Mouse (Mus musculus): ENCODE measurements around the gene Negr1. TPM values are rescaled to one million over a fixed set of nuclear protein-coding genes. Genes with fewer than 3 reads are reported as not detected.

The Negr1 gene
- polyA plus RNA-seq, 1 experiment from 2014 or later = 61.9 TPM

DNA sequence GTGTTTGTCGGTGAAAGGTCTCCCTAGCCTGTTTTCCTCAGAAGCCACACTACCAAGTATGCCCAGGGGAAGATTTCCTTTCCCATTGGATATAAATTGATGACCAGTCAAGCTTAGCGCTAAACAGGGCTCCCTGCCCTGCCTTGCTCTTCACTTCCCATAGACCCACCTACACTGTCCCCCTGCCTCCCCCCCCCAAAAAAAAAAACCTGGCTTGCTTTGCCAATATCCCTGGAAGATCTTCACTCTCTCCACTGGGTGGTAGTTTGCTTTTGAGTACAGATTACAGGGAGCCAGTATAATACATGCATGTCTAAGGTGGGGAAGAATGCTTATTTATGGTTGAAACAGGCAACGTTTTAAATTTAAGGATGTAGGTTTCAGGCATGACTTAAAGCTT lies 1.8 kb downstream of the Negr1 start:
- peak overlapping the region; percentile 86 for H3K4me2 ChIP-seq (ENCODE audit: low read length)
- H3K36me3 ChIP-seq (ENCODE audit: control insufficient read depth, insufficient read depth, low read length) = no peaks in the 10 kb centered on the region
- DNase-seq (peak; percentile 64), ATAC-seq (ENCODE audit: low FRiP score, low TSS enrichment) (no peak)
- H3K27me3 ChIP-seq (ENCODE audit: control insufficient read depth, insufficient read depth, low read length) = no peaks in the 10 kb centered on the region
- WGBS = 9% methylated on average over 3 of the region's 3 CpGs
- peak overlapping the region; percentile 88; the same call in 1 of the 2 replicates for H3K9ac ChIP-seq (replicated peaks; ENCODE audit: low read length)
- H3K4me1 ChIP-seq (ENCODE audit: control insufficient read depth, insufficient read depth, low read length) = peaks cover 22% of the 10 kb centered on the region; the same call in 1 of the 2 replicates
- peak overlapping the region; percentile 69 for H3K4me3 ChIP-seq (replicated peaks; ENCODE audit: low read depth, low read length)
- H3K9me3 ChIP-seq (ENCODE audit: control insufficient read depth, low read length) = no peaks in the 10 kb centered on the region
- peak overlapping the region; percentile 96 for H3K27ac ChIP-seq (replicated peaks; ENCODE audit: low read depth, low read length)

DNA sequence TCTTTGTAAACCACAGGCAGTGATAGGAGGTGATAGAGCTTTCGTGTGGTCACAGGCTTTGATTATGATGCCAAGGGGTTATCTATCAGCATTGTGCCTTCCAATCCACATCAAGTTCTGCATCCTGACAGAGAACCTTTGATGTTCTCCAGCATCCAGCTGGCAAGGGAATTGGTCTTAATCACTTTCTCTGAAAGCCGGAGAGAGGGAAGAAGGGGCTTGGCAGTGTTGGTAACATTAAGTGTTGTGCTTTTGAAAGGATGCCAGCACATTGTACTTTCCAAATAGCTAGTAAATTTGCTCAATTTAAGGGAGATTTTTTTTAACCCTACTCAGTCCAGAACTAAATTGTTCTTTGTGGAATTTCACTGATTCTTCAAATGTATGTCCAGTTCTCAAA lies 11.9 kb downstream of the Negr1 start:
- Histone ChIP-seq H3K27ac (replicated peaks; ENCODE audit: low read depth, low read length) (no peak overlapping the region), H3K36me3 (ENCODE audit: control insufficient read depth, insufficient read depth, low read length) (no peaks in the 10 kb centered on the region), H3K27me3 (ENCODE audit: control insufficient read depth, insufficient read depth, low read length) (no peaks in the 10 kb centered on the region), H3K4me1 (ENCODE audit: control insufficient read depth, insufficient read depth, low read length) (no peaks in the 10 kb centered on the region), H3K4me3 (replicated peaks; ENCODE audit: low read depth, low read length) (no peak overlapping the region), H3K9me3 (ENCODE audit: control insufficient read depth, low read length) (peaks cover 3% of the 10 kb centered on the region; the same call in 1 of the 2 replicates), H3K4me2 (ENCODE audit: low read length) (no peak overlapping the region), H3K9ac (replicated peaks; ENCODE audit: low read length) (no peak overlapping the region)
- DNase-seq (no peak), ATAC-seq (ENCODE audit: low FRiP score, low TSS enrichment) (no peak)
- 51% methylated on average over 2 of the region's 2 CpGs for WGBS

DNA sequence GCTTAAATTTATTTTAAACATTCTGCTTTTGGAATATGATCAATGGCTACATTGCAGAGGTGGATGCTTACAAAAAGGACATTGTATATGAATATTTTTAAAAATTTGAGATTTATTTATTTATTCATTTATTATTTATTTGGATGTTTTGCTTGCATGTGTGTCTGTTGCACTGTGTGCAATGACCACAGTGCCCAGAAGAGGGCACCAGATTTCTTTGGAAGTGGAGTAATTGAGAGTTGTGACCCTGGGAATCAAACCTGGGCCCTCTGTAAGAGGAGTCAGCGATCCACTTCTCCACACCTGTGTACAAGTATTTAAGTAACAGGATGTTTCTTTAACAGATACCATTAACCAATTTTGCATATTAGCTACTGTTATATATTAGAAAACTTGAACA lies 14.7 kb downstream of the Negr1 start:
- Histone ChIP-seq H3K27ac (replicated peaks; ENCODE audit: low read depth, low read length) (no peak overlapping the region), H3K4me1 (ENCODE audit: control insufficient read depth, insufficient read depth, low read length) (no peaks in the 10 kb centered on the region), H3K4me2 (ENCODE audit: low read length) (no peak overlapping the region), H3K9ac (replicated peaks; ENCODE audit: low read length) (no peak overlapping the region), H3K4me3 (replicated peaks; ENCODE audit: low read depth, low read length) (no peak overlapping the region), H3K27me3 (ENCODE audit: control insufficient read depth, insufficient read depth, low read length) (no peaks in the 10 kb centered on the region), H3K36me3 (ENCODE audit: control insufficient read depth, insufficient read depth, low read length) (no peaks in the 10 kb centered on the region), H3K9me3 (ENCODE audit: control insufficient read depth, low read length) (no peaks in the 10 kb centered on the region)
- ATAC-seq (ENCODE audit: low FRiP score, low TSS enrichment) (no peak), DNase-seq (no peak)
- 91% methylated on average over 1 of the region's 1 CpGs for WGBS

DNA sequence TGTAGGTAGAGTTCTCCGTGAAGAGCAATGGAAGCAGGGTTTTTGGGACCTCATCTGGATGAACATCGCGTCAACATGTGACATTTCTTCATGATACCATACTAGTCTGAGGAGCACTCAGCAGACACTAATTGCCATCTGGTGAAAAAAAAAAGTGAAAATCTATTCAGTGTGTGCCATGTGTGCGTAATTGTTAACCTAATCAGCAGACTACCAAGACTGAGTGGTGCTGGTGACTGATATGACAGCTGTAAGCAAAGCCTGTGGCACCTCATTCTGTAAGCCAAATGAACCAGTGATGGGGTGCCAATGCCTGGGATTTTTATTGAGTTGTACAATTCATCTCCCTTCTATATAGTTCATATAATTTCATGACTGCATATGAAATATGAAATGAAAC lies 29.0 kb downstream of the Negr1 start:
- ATAC-seq (ENCODE audit: low FRiP score, low TSS enrichment) = no peak
- 91% methylated on average over 4 of the region's 4 CpGs for WGBS
- Histone ChIP-seq H3K9me3 (ENCODE audit: control insufficient read depth, low read length) (no peaks in the 10 kb centered on the region), H3K4me1 (ENCODE audit: control insufficient read depth, insufficient read depth, low read length) (no peaks in the 10 kb centered on the region), H3K27ac (replicated peaks; ENCODE audit: low read depth, low read length) (no peak overlapping the region), H3K4me3 (replicated peaks; ENCODE audit: low read depth, low read length) (no peak overlapping the region), H3K4me2 (ENCODE audit: low read length) (no peak overlapping the region), H3K36me3 (ENCODE audit: control insufficient read depth, insufficient read depth, low read length) (no peaks in the 10 kb centered on the region), H3K9ac (replicated peaks; ENCODE audit: low read length) (no peak overlapping the region), H3K27me3 (ENCODE audit: control insufficient read depth, insufficient read depth, low read length) (no peaks in the 10 kb centered on the region)
- no peak for DNase-seq

DNA sequence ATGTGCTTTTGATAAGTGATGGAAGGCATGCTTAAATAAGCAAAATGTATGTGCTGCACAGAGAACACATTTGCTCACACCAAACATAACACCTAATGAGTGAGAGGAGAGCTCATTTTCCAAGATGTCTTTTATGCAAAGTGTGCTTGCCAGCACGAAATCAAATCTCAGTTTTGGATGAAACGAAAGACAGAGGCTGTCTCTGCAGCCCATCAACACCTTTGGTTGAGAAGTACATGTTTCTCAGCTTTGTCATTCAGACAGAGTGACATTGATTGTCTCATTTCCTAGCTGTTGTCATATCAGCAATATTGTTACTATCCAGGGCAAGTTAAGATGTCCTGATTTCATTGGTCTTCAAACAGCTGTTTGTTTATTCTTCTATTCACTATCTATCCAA lies 29.5 kb downstream of the Negr1 start:
- H3K4me1 ChIP-seq (ENCODE audit: control insufficient read depth, insufficient read depth, low read length) = no peaks in the 10 kb centered on the region
- H3K9ac ChIP-seq (replicated peaks; ENCODE audit: low read length) = no peak overlapping the region
- no peak overlapping the region for H3K4me2 ChIP-seq (ENCODE audit: low read length)
- H3K9me3 ChIP-seq (ENCODE audit: control insufficient read depth, low read length) = no peaks in the 10 kb centered on the region
- no peaks in the 10 kb centered on the region for H3K27me3 ChIP-seq (ENCODE audit: control insufficient read depth, insufficient read depth, low read length)
- 86% methylated on average over 2 of the region's 2 CpGs for WGBS
- no peaks in the 10 kb centered on the region for H3K36me3 ChIP-seq (ENCODE audit: control insufficient read depth, insufficient read depth, low read length)
- no peak overlapping the region for H3K4me3 ChIP-seq (replicated peaks; ENCODE audit: low read depth, low read length)
- DNase-seq = no peak
- H3K27ac ChIP-seq (replicated peaks; ENCODE audit: low read depth, low read length) = no peak overlapping the region
- no peak for ATAC-seq (ENCODE audit: low FRiP score, low TSS enrichment)

DNA sequence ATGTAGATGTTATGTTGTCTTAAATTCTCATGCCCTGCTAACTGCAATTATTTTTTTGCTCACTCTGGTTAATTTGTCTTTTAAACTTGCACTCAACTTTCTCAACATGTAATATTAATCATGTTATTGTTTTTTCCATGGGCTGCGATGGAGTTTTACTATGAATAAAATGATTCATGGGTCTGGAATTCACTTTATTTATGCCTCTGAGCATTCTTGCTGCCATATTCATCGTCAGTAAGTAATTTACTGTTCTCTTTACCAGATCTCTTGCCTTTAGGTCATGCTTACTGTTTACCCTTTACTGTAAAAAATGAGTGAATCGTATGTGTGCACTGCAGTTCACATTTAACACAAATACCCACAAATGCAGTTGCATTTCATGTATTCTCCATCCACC lies 45.3 kb downstream of the Negr1 start:
- no peak overlapping the region for H3K27ac ChIP-seq (replicated peaks; ENCODE audit: low read depth, low read length)
- no peaks in the 10 kb centered on the region for H3K36me3 ChIP-seq (ENCODE audit: control insufficient read depth, insufficient read depth, low read length)
- DNase-seq (no peak), ATAC-seq (ENCODE audit: low FRiP score, low TSS enrichment) (no peak)
- H3K4me2 ChIP-seq (ENCODE audit: low read length) = no peak overlapping the region
- no peak overlapping the region for H3K4me3 ChIP-seq (replicated peaks; ENCODE audit: low read depth, low read length)
- 87% methylated on average over 3 of the region's 3 CpGs for WGBS
- no peaks in the 10 kb centered on the region for H3K4me1 ChIP-seq (ENCODE audit: control insufficient read depth, insufficient read depth, low read length)
- H3K9ac ChIP-seq (replicated peaks; ENCODE audit: low read length) = no peak overlapping the region
- H3K27me3 ChIP-seq (ENCODE audit: control insufficient read depth, insufficient read depth, low read length) = no peaks in the 10 kb centered on the region
- no peaks in the 10 kb centered on the region for H3K9me3 ChIP-seq (ENCODE audit: control insufficient read depth, low read length)

DNA sequence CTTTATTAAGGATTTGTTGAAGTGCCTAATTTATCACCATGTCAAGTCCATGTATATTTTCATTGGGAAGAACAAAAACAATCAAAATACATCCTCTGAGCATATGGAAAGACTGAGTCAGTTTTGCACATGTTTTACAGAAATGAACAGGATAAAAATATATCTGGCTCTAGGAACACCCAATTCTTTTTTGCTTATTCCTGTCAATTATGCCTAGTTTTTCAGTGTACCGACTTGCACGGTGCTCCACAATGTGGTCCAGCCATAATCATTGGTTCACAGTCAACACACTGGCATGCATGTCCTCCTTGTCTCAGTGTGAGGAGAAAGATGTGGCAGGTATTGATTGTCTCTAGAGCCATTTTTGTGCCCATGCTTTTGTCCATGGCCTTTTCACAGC lies 58.3 kb downstream of the Negr1 start:
- H3K36me3 ChIP-seq (ENCODE audit: control insufficient read depth, insufficient read depth, low read length) = no peaks in the 10 kb centered on the region
- no peak for ATAC-seq (ENCODE audit: low FRiP score, low TSS enrichment)
- no peak overlapping the region for H3K4me2 ChIP-seq (ENCODE audit: low read length)
- no peak for DNase-seq
- 91% methylated on average over 2 of the region's 2 CpGs for WGBS
- H3K27me3 ChIP-seq (ENCODE audit: control insufficient read depth, insufficient read depth, low read length) = no peaks in the 10 kb centered on the region
- no peaks in the 10 kb centered on the region for H3K4me1 ChIP-seq (ENCODE audit: control insufficient read depth, insufficient read depth, low read length)
- H3K9me3 ChIP-seq (ENCODE audit: control insufficient read depth, low read length) = no peaks in the 10 kb centered on the region
- H3K4me3 ChIP-seq (replicated peaks; ENCODE audit: low read depth, low read length) = no peak overlapping the region
- no peak overlapping the region for H3K27ac ChIP-seq (replicated peaks; ENCODE audit: low read depth, low read length)
- no peak overlapping the region for H3K9ac ChIP-seq (replicated peaks; ENCODE audit: low read length)

DNA sequence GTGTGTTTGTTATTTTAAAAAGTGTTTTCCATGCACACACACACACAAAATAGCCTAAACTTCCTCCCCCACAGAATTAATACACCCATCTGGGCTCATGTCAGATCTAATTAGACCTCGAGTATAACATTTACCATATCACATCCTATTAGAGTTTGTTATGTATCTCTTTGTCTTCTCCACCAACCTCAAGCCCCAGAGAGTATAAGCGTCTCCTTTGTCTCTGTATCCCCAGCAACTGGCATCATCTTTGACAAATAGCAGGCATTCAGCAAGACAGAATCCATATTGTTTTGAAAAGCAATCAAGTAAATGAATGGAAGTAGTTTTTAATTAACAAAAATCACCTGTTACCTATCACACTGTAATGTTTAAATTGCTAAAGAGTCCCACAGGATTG lies 67.0 kb downstream of the Negr1 start:
- no peak overlapping the region for H3K4me3 ChIP-seq (replicated peaks; ENCODE audit: low read depth, low read length)
- WGBS = 31% methylated on average over 2 of the region's 2 CpGs
- ATAC-seq (ENCODE audit: low FRiP score, low TSS enrichment) (peak; percentile 58; the same call in 1 of the 2 replicates), DNase-seq (peak; percentile 19)
- no peak overlapping the region for H3K9ac ChIP-seq (replicated peaks; ENCODE audit: low read length)
- no peak overlapping the region for H3K27ac ChIP-seq (replicated peaks; ENCODE audit: low read depth, low read length)
- no peaks in the 10 kb centered on the region for H3K9me3 ChIP-seq (ENCODE audit: control insufficient read depth, low read length)
- no peaks in the 10 kb centered on the region for H3K27me3 ChIP-seq (ENCODE audit: control insufficient read depth, insufficient read depth, low read length)
- no peaks in the 10 kb centered on the region; the same call in 1 of the 2 replicates for H3K4me1 ChIP-seq (ENCODE audit: control insufficient read depth, insufficient read depth, low read length)
- H3K4me2 ChIP-seq (ENCODE audit: low read length) = no peak overlapping the region
- no peaks in the 10 kb centered on the region for H3K36me3 ChIP-seq (ENCODE audit: control insufficient read depth, insufficient read depth, low read length)

DNA sequence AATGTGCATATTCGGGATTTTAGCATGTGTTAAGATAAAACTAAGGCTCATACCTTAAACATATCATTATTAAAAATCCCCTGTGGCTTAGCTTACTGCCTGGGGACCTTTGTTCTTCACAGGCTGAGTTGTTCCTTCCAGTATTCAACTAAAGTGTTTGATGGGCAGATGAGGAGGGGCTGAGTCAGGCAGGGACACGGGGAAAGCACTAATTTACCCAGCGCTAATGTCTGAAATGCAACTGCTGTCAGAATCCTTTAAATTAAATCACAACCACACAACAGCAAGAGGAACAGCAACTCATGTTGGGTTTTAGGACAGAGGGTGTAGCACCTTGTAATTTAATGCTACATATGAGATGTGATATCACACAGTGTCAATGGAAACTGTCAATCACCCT lies 71.3 kb downstream of the Negr1 start:
- no peak for ATAC-seq (ENCODE audit: low FRiP score, low TSS enrichment)

More for the DNA sequence above, 71.3 kb downstream of the Negr1 start:
- Histone ChIP-seq H3K36me3 (ENCODE audit: control insufficient read depth, insufficient read depth, low read length) (no peaks in the 10 kb centered on the region), H3K4me3 (replicated peaks; ENCODE audit: low read depth, low read length) (no peak overlapping the region), H3K27me3 (ENCODE audit: control insufficient read depth, insufficient read depth, low read length) (no peaks in the 10 kb centered on the region), H3K4me2 (ENCODE audit: low read length) (no peak overlapping the region), H3K9me3 (ENCODE audit: control insufficient read depth, low read length) (no peaks in the 10 kb centered on the region), H3K9ac (replicated peaks; ENCODE audit: low read length) (no peak overlapping the region), H3K4me1 (ENCODE audit: control insufficient read depth, insufficient read depth, low read length) (no peaks in the 10 kb centered on the region; the same call in 1 of the 2 replicates), H3K27ac (replicated peaks; ENCODE audit: low read depth, low read length) (no peak overlapping the region)
- DNase-seq = no peak
- 28% methylated on average over 3 of the region's 3 CpGs for WGBS
